Mouse (Mus musculus): ENCODE results near the gene Tm7sf3. TPM values are rescaled to one million over a fixed set of nuclear protein-coding genes. Genes with fewer than 3 reads are reported as not detected.

Gene Tm7sf3
- polyA plus RNA-seq, 1 experiment from 2014 or later, result 37.5 TPM

GRCm38 (mm10) chr6:146611897-146612296 is 30.7 kb downstream of the Tm7sf3 start:
- Histone ChIP-seq H3K9ac (ENCODE audit: low read length) (no peak overlapping the region), H3K27me3 (ENCODE audit: control insufficient read depth, insufficient read depth, low read length) (no peaks in the 10 kb centered on the region), H3K4me1 (ENCODE audit: control insufficient read depth, insufficient read depth, low read length) (no peaks in the 10 kb centered on the region), H3K9me3 (replicated peaks; ENCODE audit: control insufficient read depth, low read length) (no peaks in the 10 kb centered on the region), H3K36me3 (ENCODE audit: control insufficient read depth, insufficient read depth) (peaks cover 52% of the 10 kb centered on the region), H3K27ac (ENCODE audit: low read length) (no peak overlapping the region), H3K4me3 (ENCODE audit: low read length) (no peak overlapping the region), H3K4me2 (ENCODE audit: low read depth, low read length) (no peak overlapping the region)
- ATAC-seq (replicated peaks; ENCODE audit: extremely low read depth, insufficient read depth, low FRiP score), result no peak
- WGBS, result 93% methylated on average over 7 of the region's 7 CpGs

- Histone ChIP-seq H3K4me2 (ENCODE audit: low read depth, low read length) (no peak overlapping the region), H3K27me3 (ENCODE audit: control insufficient read depth, insufficient read depth, low read length) (no peaks in the 10 kb centered on the region), H3K36me3 (ENCODE audit: control insufficient read depth, insufficient read depth) (peaks cover 52% of the 10 kb centered on the region), H3K27ac (ENCODE audit: low read length) (no peak overlapping the region), H3K9me3 (replicated peaks; ENCODE audit: control insufficient read depth, low read length) (no peaks in the 10 kb centered on the region), H3K4me3 (ENCODE audit: low read length) (no peak overlapping the region), H3K9ac (ENCODE audit: low read length) (no peak overlapping the region), H3K4me1 (ENCODE audit: control insufficient read depth, insufficient read depth, low read length) (no peaks in the 10 kb centered on the region)
- ATAC-seq (replicated peaks; ENCODE audit: extremely low read depth, insufficient read depth, low FRiP score), result no peak
- 90% methylated on average over 6 of the region's 6 CpGs for WGBS
Measured at GRCm38 (mm10) chr6:146611385-146611784, 31.2 kb downstream of the Tm7sf3 start.

- H3K9me3 ChIP-seq (replicated peaks; ENCODE audit: control insufficient read depth, low read length), result no peaks in the 10 kb centered on the region
- no peaks in the 10 kb centered on the region for H3K27me3 ChIP-seq (ENCODE audit: control insufficient read depth, insufficient read depth, low read length)
- no peak for ATAC-seq (replicated peaks; ENCODE audit: extremely low read depth, insufficient read depth, low FRiP score)
- H3K27ac ChIP-seq (ENCODE audit: low read length), result no peak overlapping the region
- H3K4me2 ChIP-seq (ENCODE audit: low read depth, low read length), result no peak overlapping the region
- H3K36me3 ChIP-seq (ENCODE audit: control insufficient read depth, insufficient read depth), result peaks cover 52% of the 10 kb centered on the region
- no peaks in the 10 kb centered on the region for H3K4me1 ChIP-seq (ENCODE audit: control insufficient read depth, insufficient read depth, low read length)
- H3K9ac ChIP-seq (ENCODE audit: low read length), result no peak overlapping the region
- 83% methylated on average over 10 of the region's 10 CpGs for WGBS
- no peak overlapping the region for H3K4me3 ChIP-seq (ENCODE audit: low read length)
Measured at GRCm38 (mm10) chr6:146603651-146604050, 39.0 kb downstream of the Tm7sf3 start.

GRCm38 (mm10) chr6:146602601-146603000 is 40.0 kb downstream of the Tm7sf3 start:
- no peak overlapping the region for H3K4me2 ChIP-seq (ENCODE audit: low read depth, low read length)
- H3K36me3 ChIP-seq (ENCODE audit: control insufficient read depth, insufficient read depth), result peaks cover 49% of the 10 kb centered on the region
- no peaks in the 10 kb centered on the region for H3K9me3 ChIP-seq (replicated peaks; ENCODE audit: control insufficient read depth, low read length)
- H3K27ac ChIP-seq (ENCODE audit: low read length), result no peak overlapping the region
- H3K9ac ChIP-seq (ENCODE audit: low read length), result no peak overlapping the region
- 83% methylated on average over 4 of the region's 4 CpGs for WGBS
- no peak overlapping the region for H3K4me3 ChIP-seq (ENCODE audit: low read length)
- no peaks in the 10 kb centered on the region for H3K4me1 ChIP-seq (ENCODE audit: control insufficient read depth, insufficient read depth, low read length)
- no peaks in the 10 kb centered on the region for H3K27me3 ChIP-seq (ENCODE audit: control insufficient read depth, insufficient read depth, low read length)
- no peak for ATAC-seq (replicated peaks; ENCODE audit: extremely low read depth, insufficient read depth, low FRiP score)

GRCm38 (mm10) chr6:146585134-146585533 is 57.5 kb downstream of the Tm7sf3 start:
- peaks cover 35% of the 10 kb centered on the region for H3K36me3 ChIP-seq (ENCODE audit: control insufficient read depth, insufficient read depth)

GRCm38 (mm10) chr6:146583366-146584046 is 59.1 kb downstream of the Tm7sf3 start:
- Histone ChIP-seq H3K9ac (ENCODE audit: low read length) (no peak overlapping the region), H3K9me3 (replicated peaks; ENCODE audit: control insufficient read depth, low read length) (no peaks in the 10 kb centered on the region), H3K36me3 (ENCODE audit: control insufficient read depth, insufficient read depth) (peaks cover 21% of the 10 kb centered on the region), H3K27me3 (ENCODE audit: control insufficient read depth, insufficient read depth, low read length) (no peaks in the 10 kb centered on the region), H3K4me3 (ENCODE audit: low read length) (no peak overlapping the region), H3K27ac (ENCODE audit: low read length) (peak overlapping the region; percentile 35; the same call in 1 of the 2 replicates), H3K4me2 (ENCODE audit: low read depth, low read length) (no peak overlapping the region), H3K4me1 (ENCODE audit: control insufficient read depth, insufficient read depth, low read length) (peaks cover 11% of the 10 kb centered on the region; the same call in 1 of the 2 replicates)
- ATAC-seq (replicated peaks; ENCODE audit: extremely low read depth, insufficient read depth, low FRiP score), result no peak
- 55% methylated on average over 2 of the region's 2 CpGs for WGBS

More at GRCm38 (mm10) chr6:146585134-146585533, 57.5 kb downstream of the Tm7sf3 start:
- no peaks in the 10 kb centered on the region for H3K9me3 ChIP-seq (replicated peaks; ENCODE audit: control insufficient read depth, low read length)
- H3K4me1 ChIP-seq (ENCODE audit: control insufficient read depth, insufficient read depth, low read length), result peaks cover 7% of the 10 kb centered on the region; the same call in 1 of the 2 replicates
- no peak overlapping the region for H3K4me2 ChIP-seq (ENCODE audit: low read depth, low read length)
- ATAC-seq (replicated peaks; ENCODE audit: extremely low read depth, insufficient read depth, low FRiP score), result no peak
- H3K27ac ChIP-seq (ENCODE audit: low read length), result no peak overlapping the region
- no peaks in the 10 kb centered on the region for H3K27me3 ChIP-seq (ENCODE audit: control insufficient read depth, insufficient read depth, low read length)
- H3K9ac ChIP-seq (ENCODE audit: low read length), result no peak overlapping the region
- 83% methylated on average over 5 of the region's 5 CpGs for WGBS
- no peak overlapping the region for H3K4me3 ChIP-seq (ENCODE audit: low read length)

- no peak for ATAC-seq (replicated peaks; ENCODE audit: extremely low read depth, insufficient read depth, low FRiP score)
- H3K27me3 ChIP-seq (ENCODE audit: control insufficient read depth, insufficient read depth, low read length), result no peaks in the 10 kb centered on the region
- 30% methylated on average over 2 of the region's 2 CpGs for WGBS
- no peak overlapping the region for H3K27ac ChIP-seq (ENCODE audit: low read length)
- H3K4me1 ChIP-seq (ENCODE audit: control insufficient read depth, insufficient read depth, low read length), result peaks cover 22% of the 10 kb centered on the region
- no peak overlapping the region for H3K4me2 ChIP-seq (ENCODE audit: low read depth, low read length)
- H3K36me3 ChIP-seq (ENCODE audit: control insufficient read depth, insufficient read depth), result no peaks in the 10 kb centered on the region
- H3K4me3 ChIP-seq (ENCODE audit: low read length), result no peak overlapping the region
- H3K9ac ChIP-seq (ENCODE audit: low read length), result no peak overlapping the region
- H3K9me3 ChIP-seq (replicated peaks; ENCODE audit: control insufficient read depth, low read length), result no peaks in the 10 kb centered on the region
Measured at GRCm38 (mm10) chr6:146580381-146580926, 62.2 kb downstream of the Tm7sf3 start.

GRCm38 (mm10) chr6:146578586-146578985 is 64.0 kb downstream of the Tm7sf3 start:
- H3K9me3 ChIP-seq (replicated peaks; ENCODE audit: control insufficient read depth, low read length), result no peaks in the 10 kb centered on the region

GRCm38 (mm10) chr6:146578111-146578531 is 64.5 kb downstream of the Tm7sf3 start:
- under 1% methylated on average over 22 of the region's 22 CpGs for WGBS
- Histone ChIP-seq H3K9me3 (replicated peaks; ENCODE audit: control insufficient read depth, low read length) (no peaks in the 10 kb centered on the region), H3K4me2 (ENCODE audit: low read depth, low read length) (peak overlapping the region; percentile 65), H3K9ac (ENCODE audit: low read length) (peak overlapping the region; percentile 96), H3K4me3 (ENCODE audit: low read length) (peak overlapping the region; percentile 90), H3K27ac (ENCODE audit: low read length) (peak overlapping the region; percentile 90), H3K36me3 (ENCODE audit: control insufficient read depth, insufficient read depth) (no peaks in the 10 kb centered on the region), H3K4me1 (ENCODE audit: control insufficient read depth, insufficient read depth, low read length) (peaks cover 27% of the 10 kb centered on the region), H3K27me3 (ENCODE audit: control insufficient read depth, insufficient read depth, low read length) (no peaks in the 10 kb centered on the region)
- peak; percentile 47 for ATAC-seq (replicated peaks; ENCODE audit: extremely low read depth, insufficient read depth, low FRiP score)

More at GRCm38 (mm10) chr6:146578586-146578985, 64.0 kb downstream of the Tm7sf3 start:
- H3K36me3 ChIP-seq (ENCODE audit: control insufficient read depth, insufficient read depth), result no peaks in the 10 kb centered on the region
- no peaks in the 10 kb centered on the region for H3K27me3 ChIP-seq (ENCODE audit: control insufficient read depth, insufficient read depth, low read length)
- H3K4me3 ChIP-seq (ENCODE audit: low read length), result peak overlapping the region; percentile 90
- peak overlapping the region; percentile 65 for H3K4me2 ChIP-seq (ENCODE audit: low read depth, low read length)
- H3K27ac ChIP-seq (ENCODE audit: low read length), result peak overlapping the region; percentile 90
- WGBS, result 3% methylated on average over 7 of the region's 7 CpGs
- H3K9ac ChIP-seq (ENCODE audit: low read length), result peak overlapping the region; percentile 96
- H3K4me1 ChIP-seq (ENCODE audit: control insufficient read depth, insufficient read depth, low read length), result peaks cover 29% of the 10 kb centered on the region
- ATAC-seq (replicated peaks; ENCODE audit: extremely low read depth, insufficient read depth, low FRiP score), result no peak

Measured in heart, embryonic 16.5 days (tissue).